Mouse (Mus musculus): Measurements from ENCODE around the gene Swsap1. TPM values are rescaled to one million over a fixed set of nuclear protein-coding genes. Genes with fewer than 3 reads are reported as not detected.

The Swsap1 gene
- polyA plus RNA-seq, 1 experiment from 2014 or later = 9.8 TPM

DNA sequence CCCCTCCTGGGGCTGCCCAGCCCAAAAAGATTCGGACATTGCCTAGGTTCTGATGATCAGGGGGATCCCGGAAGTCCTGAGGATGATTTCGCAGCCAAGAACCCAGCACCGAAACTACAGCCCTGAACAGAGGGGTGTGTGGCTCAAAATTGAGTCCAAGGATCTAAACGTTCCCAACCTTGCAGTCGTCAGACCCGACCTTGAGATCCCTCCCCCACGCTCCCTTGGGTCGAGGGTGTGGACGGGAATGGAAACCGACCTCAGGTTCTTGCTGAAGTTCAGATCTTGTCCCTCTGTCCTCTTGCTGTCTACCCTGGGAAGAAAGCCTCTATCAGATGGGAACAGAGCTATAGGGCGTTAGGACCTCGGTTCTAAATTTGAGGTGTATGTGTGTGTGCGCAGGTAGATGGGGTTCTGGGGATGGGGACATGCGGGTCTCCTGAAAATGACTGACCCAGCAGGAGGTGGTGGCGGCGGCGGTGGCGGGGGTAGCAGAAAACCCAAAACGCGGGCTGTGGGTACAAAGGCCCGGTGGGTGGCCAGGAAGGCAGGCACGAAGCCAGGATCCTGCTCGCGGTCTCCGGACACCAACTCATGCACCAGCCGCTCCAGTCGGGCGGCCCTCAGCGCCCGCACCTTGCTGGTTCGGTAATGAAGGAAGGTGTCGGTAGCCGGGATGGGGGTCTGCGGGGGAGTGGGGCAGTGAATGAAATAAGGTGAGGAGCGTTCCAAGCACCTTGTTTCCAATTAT, 32.2 kb downstream of the Swsap1 start:
- WGBS = 7% methylated on average over 36 of the region's 36 CpGs
- Histone ChIP-seq H3K36me3 (ENCODE audit: control insufficient read depth, insufficient read depth, low read length) (no peaks in the 10 kb centered on the region), H3K9ac (ENCODE audit: low read depth, low read length) (no peak overlapping the region), H3K4me2 (no peak overlapping the region), H3K4me3 (ENCODE audit: low read depth, low read length) (no peak overlapping the region), H3K4me1 (replicated peaks; ENCODE audit: control insufficient read depth, insufficient read depth, low read length) (peaks cover 10% of the 10 kb centered on the region; the same call in 1 of the 2 replicates), H3K9me3 (ENCODE audit: control insufficient read depth, low read length) (no peaks in the 10 kb centered on the region), H3K27ac (ENCODE audit: low read depth, low read length) (no peak overlapping the region), H3K27me3 (replicated peaks; ENCODE audit: control insufficient read depth, insufficient read depth, low read length) (peaks cover 96% of the 10 kb centered on the region)
- no peak for ATAC-seq (replicated peaks; ENCODE audit: low FRiP score)
- DNase-seq (ENCODE audit: low spot score) = no peak

DNA sequence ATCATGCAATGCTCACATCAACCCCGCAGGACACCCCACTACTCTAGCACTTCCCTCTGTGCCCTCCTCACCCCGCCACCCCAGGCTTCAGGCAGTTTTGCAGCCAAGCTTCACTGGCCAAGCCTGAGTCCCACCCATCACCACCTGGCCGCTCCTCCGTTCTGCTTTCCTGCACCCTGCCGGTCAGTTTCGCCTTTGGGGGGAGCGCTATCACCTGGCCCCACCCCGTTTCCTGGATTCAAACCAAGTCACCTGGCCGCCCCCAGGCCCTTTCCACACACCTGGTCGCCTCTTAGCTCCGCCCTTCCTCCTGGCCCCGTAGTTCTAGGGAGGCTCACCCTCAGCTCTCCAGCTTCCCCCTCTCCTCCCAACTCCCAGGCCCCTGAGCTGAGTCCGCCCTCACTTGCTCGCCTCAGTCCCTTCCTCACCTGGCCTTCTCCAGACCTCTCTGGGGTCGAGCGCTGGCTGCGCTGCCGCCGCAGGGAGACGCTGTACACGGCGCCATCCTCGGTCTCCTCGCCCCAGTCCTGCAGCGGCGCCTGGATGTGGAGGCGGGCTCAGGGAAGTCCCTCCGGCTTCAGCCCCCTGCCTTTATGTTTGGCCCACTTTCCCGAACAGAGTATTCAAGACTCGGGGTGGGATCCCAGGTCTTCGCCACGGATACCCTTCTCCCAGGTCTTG, 33.0 kb downstream of the Swsap1 start:
- Histone ChIP-seq H3K4me1 (replicated peaks; ENCODE audit: control insufficient read depth, insufficient read depth, low read length) (peaks cover 10% of the 10 kb centered on the region; the same call in 1 of the 2 replicates), H3K9ac (ENCODE audit: low read depth, low read length) (no peak overlapping the region), H3K4me2 (peak overlapping the region; percentile 67), H3K4me3 (ENCODE audit: low read depth, low read length) (peak overlapping the region; percentile 49), H3K36me3 (ENCODE audit: control insufficient read depth, insufficient read depth, low read length) (no peaks in the 10 kb centered on the region), H3K27me3 (replicated peaks; ENCODE audit: control insufficient read depth, insufficient read depth, low read length) (peaks cover 95% of the 10 kb centered on the region), H3K27ac (ENCODE audit: low read depth, low read length) (no peak overlapping the region), H3K9me3 (ENCODE audit: control insufficient read depth, low read length) (no peaks in the 10 kb centered on the region)
- ATAC-seq (replicated peaks; ENCODE audit: low FRiP score) = no peak
- no peak for DNase-seq (ENCODE audit: low spot score)
- 1% methylated on average over 32 of the region's 32 CpGs for WGBS

DNA sequence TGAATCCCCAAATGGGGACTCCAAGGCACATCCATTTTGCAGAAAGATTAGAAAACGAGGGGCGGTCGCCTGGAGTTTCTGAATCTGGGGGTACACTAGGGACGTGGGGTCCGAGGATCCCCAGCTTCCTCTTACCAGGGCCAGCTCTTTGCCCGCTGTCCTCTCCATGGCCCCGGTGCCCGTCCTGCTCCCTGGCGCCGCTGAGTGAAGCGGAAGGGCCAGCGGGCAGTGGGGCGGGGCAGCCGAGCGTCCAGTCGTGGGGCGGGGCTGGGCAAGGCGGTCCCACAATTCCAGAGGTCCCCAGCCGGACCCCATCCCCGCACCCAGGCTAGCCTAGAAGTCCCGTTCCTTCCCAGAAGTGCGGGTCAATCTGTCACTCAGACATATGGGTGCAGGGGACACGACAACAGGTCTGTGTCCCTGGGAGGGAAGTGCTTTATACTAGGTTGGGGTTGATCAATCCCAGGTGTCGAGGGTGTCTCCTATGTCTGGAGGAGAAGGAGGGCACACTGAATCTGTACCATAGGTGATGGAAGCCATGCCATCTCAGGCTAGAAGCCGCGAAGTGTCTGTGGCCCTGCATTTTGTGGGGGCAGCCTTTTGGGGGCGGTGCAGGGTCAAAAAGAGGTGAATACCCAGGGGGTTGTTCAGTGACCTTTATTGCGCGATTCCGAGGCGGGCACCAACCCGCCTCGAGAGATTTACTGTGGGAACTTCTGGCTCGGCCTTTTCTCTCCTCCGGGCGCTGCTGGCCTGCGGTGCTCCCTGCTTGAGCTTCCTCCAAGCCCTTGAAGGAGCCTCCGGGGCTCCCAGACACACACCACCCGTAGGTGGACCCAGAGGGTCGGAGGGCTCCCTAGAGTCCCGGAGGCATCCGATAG, 33.9 kb downstream of the Swsap1 start, which contains the start of gene Rgl3:
TSS of gene Rgl3 (minus strand) at position 217 of the 881 bp plus-strand sequence.
- DNase-seq (ENCODE audit: low spot score) = no peak
- H3K36me3 ChIP-seq (ENCODE audit: control insufficient read depth, insufficient read depth, low read length) = no peaks in the 10 kb centered on the region

DNA sequence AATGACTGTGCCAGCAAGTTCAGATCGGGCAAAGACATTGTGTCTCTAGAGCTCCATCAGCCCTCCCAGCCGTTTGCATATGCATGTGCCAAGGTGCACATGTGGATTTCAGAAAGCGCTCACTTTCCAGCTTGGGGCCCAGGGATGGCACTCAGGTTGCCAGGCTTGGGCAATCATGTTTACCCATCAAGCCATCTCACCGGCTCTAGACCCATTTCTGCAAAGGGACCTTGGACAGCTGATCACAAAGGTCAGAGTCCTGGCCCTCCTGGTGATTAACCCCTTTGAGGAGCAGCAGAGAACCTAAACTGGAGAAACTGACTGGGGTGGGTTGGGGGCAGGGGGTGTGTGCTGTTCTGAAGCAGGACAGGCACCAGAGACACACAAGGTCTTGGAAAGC, 36.7 kb downstream of the Swsap1 start:
- Histone ChIP-seq H3K9me3 (ENCODE audit: control insufficient read depth, low read length) (no peaks in the 10 kb centered on the region; the same call in 1 of the 2 replicates), H3K27me3 (replicated peaks; ENCODE audit: control insufficient read depth, insufficient read depth, low read length) (peaks cover 69% of the 10 kb centered on the region), H3K36me3 (ENCODE audit: control insufficient read depth, insufficient read depth, low read length) (no peaks in the 10 kb centered on the region), H3K4me1 (replicated peaks; ENCODE audit: control insufficient read depth, insufficient read depth, low read length) (peaks cover 10% of the 10 kb centered on the region; the same call in 1 of the 2 replicates), H3K9ac (ENCODE audit: low read depth, low read length) (no peak overlapping the region), H3K4me3 (ENCODE audit: low read depth, low read length) (no peak overlapping the region), H3K4me2 (no peak overlapping the region), H3K27ac (ENCODE audit: low read depth, low read length) (no peak overlapping the region)
- 73% methylated on average over 4 of the region's 4 CpGs for WGBS
- DNase-seq (ENCODE audit: low spot score) = no peak
- ATAC-seq (replicated peaks; ENCODE audit: low FRiP score) = no peak

More for the DNA sequence above, 33.9 kb downstream of the Swsap1 start, which contains the start of gene Rgl3:
- 3% methylated on average over 42 of the region's 42 CpGs for WGBS
- H3K9me3 ChIP-seq (ENCODE audit: control insufficient read depth, low read length) = no peaks in the 10 kb centered on the region
- no peak for ATAC-seq (replicated peaks; ENCODE audit: low FRiP score)
- peaks cover 10% of the 10 kb centered on the region; the same call in 1 of the 2 replicates for H3K4me1 ChIP-seq (replicated peaks; ENCODE audit: control insufficient read depth, insufficient read depth, low read length)
- no peak within 1 kb of the TSS for H3K9ac ChIP-seq (ENCODE audit: low read depth, low read length)
- H3K4me2 ChIP-seq = peak within 1 kb of the TSS; percentile 67
- peak within 1 kb of the TSS; percentile 49 for H3K4me3 ChIP-seq (ENCODE audit: low read depth, low read length)
- peaks cover 94% of the 10 kb centered on the region for H3K27me3 ChIP-seq (replicated peaks; ENCODE audit: control insufficient read depth, insufficient read depth, low read length)
- H3K27ac ChIP-seq (ENCODE audit: low read depth, low read length) = no peak within 1 kb of the TSS

DNA sequence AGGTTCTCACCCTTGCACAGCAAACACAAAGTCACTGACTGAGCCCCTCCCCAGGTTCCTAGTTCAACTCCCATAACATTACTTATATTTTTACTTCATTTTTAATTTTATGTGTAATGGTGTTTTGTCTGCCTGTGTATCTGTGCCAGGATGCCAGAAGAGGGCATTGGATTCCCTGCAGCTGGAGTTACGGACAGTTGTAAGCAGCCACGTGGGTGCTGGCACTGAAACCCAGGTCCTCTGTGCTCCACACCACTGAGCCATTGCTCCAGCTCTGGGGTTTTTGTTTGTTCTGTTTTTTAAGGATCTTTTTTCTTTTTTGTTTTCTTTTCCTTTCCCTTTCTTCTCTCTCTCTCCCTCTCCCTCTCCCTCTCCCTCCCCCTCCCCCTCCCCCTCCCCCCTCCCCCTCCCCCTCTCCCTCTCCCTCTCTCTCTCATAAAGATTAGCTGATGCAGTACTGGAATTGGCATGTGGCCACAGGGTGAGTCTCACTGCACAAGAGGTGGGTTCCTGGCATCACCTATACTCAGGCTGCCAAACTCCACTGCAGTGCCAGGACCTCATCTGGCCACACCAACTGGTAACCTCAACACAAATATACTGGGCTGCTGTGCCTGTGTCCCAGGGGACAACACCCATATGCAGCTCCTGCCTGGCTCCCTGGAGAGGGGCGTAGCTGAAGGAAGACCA, 40.8 kb downstream of the Swsap1 start:
- 78% methylated on average over 3 of the region's 3 CpGs for WGBS
- no peak overlapping the region for H3K9ac ChIP-seq (ENCODE audit: low read depth, low read length)
- no peak overlapping the region for H3K27ac ChIP-seq (ENCODE audit: low read depth, low read length)
- H3K27me3 ChIP-seq (replicated peaks; ENCODE audit: control insufficient read depth, insufficient read depth, low read length) = peaks cover 35% of the 10 kb centered on the region
- H3K4me3 ChIP-seq (ENCODE audit: low read depth, low read length) = no peak overlapping the region
- H3K4me1 ChIP-seq (replicated peaks; ENCODE audit: control insufficient read depth, insufficient read depth, low read length) = no peaks in the 10 kb centered on the region
- H3K4me2 ChIP-seq = no peak overlapping the region
- DNase-seq (ENCODE audit: low spot score) = no peak
- H3K36me3 ChIP-seq (ENCODE audit: control insufficient read depth, insufficient read depth, low read length) = no peaks in the 10 kb centered on the region
- no peaks in the 10 kb centered on the region; the same call in 1 of the 2 replicates for H3K9me3 ChIP-seq (ENCODE audit: control insufficient read depth, low read length)
- ATAC-seq (replicated peaks; ENCODE audit: low FRiP score) = no peak

DNA sequence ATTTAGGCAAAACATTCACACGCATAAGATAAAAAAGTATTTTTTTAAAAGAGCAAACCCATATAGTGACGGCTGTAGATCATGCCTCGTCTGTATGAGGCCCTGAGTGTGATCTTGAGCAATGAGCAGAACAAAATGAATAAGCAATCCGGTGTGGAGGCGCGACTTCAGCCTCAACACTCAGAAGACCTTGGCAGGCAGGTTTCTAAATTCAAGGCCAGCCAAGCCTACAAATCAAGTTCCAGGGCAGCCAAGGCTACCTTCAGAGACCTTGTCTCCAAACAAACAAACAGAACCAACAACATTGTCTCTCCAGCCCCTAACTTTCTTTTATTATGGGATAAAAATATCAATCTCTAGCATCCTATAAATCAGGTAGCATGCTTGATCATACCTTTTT, 44.7 kb downstream of the Swsap1 start:
- Histone ChIP-seq H3K4me1 (replicated peaks; ENCODE audit: control insufficient read depth, insufficient read depth, low read length) (peaks cover 18% of the 10 kb centered on the region), H3K27ac (ENCODE audit: low read depth, low read length) (no peak overlapping the region), H3K4me2 (no peak overlapping the region), H3K27me3 (replicated peaks; ENCODE audit: control insufficient read depth, insufficient read depth, low read length) (peaks cover 7% of the 10 kb centered on the region), H3K4me3 (ENCODE audit: low read depth, low read length) (no peak overlapping the region), H3K9ac (ENCODE audit: low read depth, low read length) (no peak overlapping the region), H3K9me3 (ENCODE audit: control insufficient read depth, low read length) (no peaks in the 10 kb centered on the region; the same call in 1 of the 2 replicates), H3K36me3 (ENCODE audit: control insufficient read depth, insufficient read depth, low read length) (peaks cover 7% of the 10 kb centered on the region; the same call in 1 of the 2 replicates)
- DNase-seq (ENCODE audit: low spot score) (no peak), ATAC-seq (replicated peaks; ENCODE audit: low FRiP score) (no peak)
- WGBS = 82% methylated on average over 6 of the region's 6 CpGs

DNA sequence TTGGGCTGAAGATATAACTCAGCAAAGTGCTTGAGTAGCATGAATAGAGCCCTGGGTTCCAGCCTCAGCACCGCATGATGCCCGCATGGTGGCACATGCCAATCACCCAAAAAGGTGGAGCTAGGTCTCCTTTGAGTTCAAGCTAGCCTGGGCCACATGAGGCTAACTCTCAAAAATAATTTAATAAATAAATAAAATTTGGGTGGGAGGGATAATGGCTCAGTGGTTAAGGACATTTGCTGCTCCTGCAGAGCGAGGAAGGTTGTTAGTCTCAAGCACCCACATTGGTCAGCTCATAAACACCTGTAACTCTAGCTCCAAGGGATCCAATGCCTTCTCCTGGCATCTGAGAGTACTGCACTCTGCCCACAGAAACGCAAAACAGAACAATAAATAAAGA, 46.1 kb downstream of the Swsap1 start:
- no peak for DNase-seq (ENCODE audit: low spot score)
- peaks cover 7% of the 10 kb centered on the region for H3K27me3 ChIP-seq (replicated peaks; ENCODE audit: control insufficient read depth, insufficient read depth, low read length)
- H3K9me3 ChIP-seq (ENCODE audit: control insufficient read depth, low read length) = no peaks in the 10 kb centered on the region
- peaks cover 19% of the 10 kb centered on the region; the same call in 1 of the 2 replicates for H3K36me3 ChIP-seq (ENCODE audit: control insufficient read depth, insufficient read depth, low read length)
- WGBS = 79% methylated on average over 4 of the region's 4 CpGs
- peaks cover 18% of the 10 kb centered on the region for H3K4me1 ChIP-seq (replicated peaks; ENCODE audit: control insufficient read depth, insufficient read depth, low read length)
- no peak overlapping the region for H3K27ac ChIP-seq (ENCODE audit: low read depth, low read length)
- H3K9ac ChIP-seq (ENCODE audit: low read depth, low read length) = no peak overlapping the region
- H3K4me2 ChIP-seq = no peak overlapping the region
- H3K4me3 ChIP-seq (ENCODE audit: low read depth, low read length) = no peak overlapping the region
- no peak for ATAC-seq (replicated peaks; ENCODE audit: low FRiP score)

All from liver, embryonic 11.5 days (tissue).